Mouse (Mus musculus): Measurements from ENCODE around the gene Fam198a.

Gene Fam198a

GRCm38 (mm10) chr9:121925959-121926358 is 24.8 kb upstream of the Fam198a start:
- no peak for DNase-seq (ENCODE audit: extremely low spot score, low read depth, low spot score)

GRCm38 (mm10) chr9:121926634-121927405 is 24.0 kb upstream of the Fam198a start:
- DNase-seq (ENCODE audit: extremely low spot score, low read depth, low spot score): no peak

- no peak for DNase-seq (ENCODE audit: extremely low spot score, low read depth, low spot score)
Measured at GRCm38 (mm10) chr9:121927721-121928120, 23.1 kb upstream of the Fam198a start.

GRCm38 (mm10) chr9:121928498-121928897 is 22.3 kb upstream of the Fam198a start:
- no peak for DNase-seq (ENCODE audit: extremely low spot score, low read depth, low spot score)

- DNase-seq (ENCODE audit: extremely low spot score, low read depth, low spot score): no peak
Measured at GRCm38 (mm10) chr9:121934856-121935255, 15.9 kb upstream of the Fam198a start.

- no peak for DNase-seq (ENCODE audit: extremely low spot score, low read depth, low spot score)
Measured at GRCm38 (mm10) chr9:121936952-121937351, 13.8 kb upstream of the Fam198a start.

GRCm38 (mm10) chr9:121937451-121937864 is 13.3 kb upstream of the Fam198a start:
- no peak for DNase-seq (ENCODE audit: extremely low spot score, low read depth, low spot score)

GRCm38 (mm10) chr9:121937944-121938355 is 12.8 kb upstream of the Fam198a start:
- DNase-seq (ENCODE audit: extremely low spot score, low read depth, low spot score): no peak

- DNase-seq (ENCODE audit: extremely low spot score, low read depth, low spot score): no peak
Measured at GRCm38 (mm10) chr9:121943005-121943404, 7.8 kb upstream of the Fam198a start.

GRCm38 (mm10) chr9:121943628-121944027 is 7.2 kb upstream of the Fam198a start:
- DNase-seq (ENCODE audit: extremely low spot score, low read depth, low spot score): no peak

GRCm38 (mm10) chr9:121947784-121948183 is 3.0 kb upstream of the Fam198a start:
- DNase-seq (ENCODE audit: extremely low spot score, low read depth, low spot score): no peak

- DNase-seq (ENCODE audit: extremely low spot score, low read depth, low spot score): no peak
Measured at GRCm38 (mm10) chr9:121948431-121948830, 2.4 kb upstream of the Fam198a start.

- no peak for DNase-seq (ENCODE audit: extremely low spot score, low read depth, low spot score)
Measured at GRCm38 (mm10) chr9:121951114-121951423, 281 bp downstream of the Fam198a start.

GRCm38 (mm10) chr9:121952596-121952995 is 1.8 kb downstream of the Fam198a start:
- no peak for DNase-seq (ENCODE audit: extremely low spot score, low read depth, low spot score)

GRCm38 (mm10) chr9:121959966-121960635 is 9.3 kb downstream of the Fam198a start:
- DNase-seq (ENCODE audit: extremely low spot score, low read depth, low spot score): no peak

GRCm38 (mm10) chr9:121964941-121965340 is 14.2 kb downstream of the Fam198a start:
- DNase-seq (ENCODE audit: extremely low spot score, low read depth, low spot score): no peak

GRCm38 (mm10) chr9:121968258-121968657 is 17.5 kb downstream of the Fam198a start:
- no peak for DNase-seq (ENCODE audit: extremely low spot score, low read depth, low spot score)

GRCm38 (mm10) chr9:121969841-121970381 is 19.1 kb downstream of the Fam198a start:
- DNase-seq (ENCODE audit: extremely low spot score, low read depth, low spot score): no peak

GRCm38 (mm10) chr9:121973207-121973606 is 22.4 kb downstream of the Fam198a start:
- DNase-seq (ENCODE audit: extremely low spot score, low read depth, low spot score): no peak

GRCm38 (mm10) chr9:121974141-121974986 is 23.6 kb downstream of the Fam198a start:
- DNase-seq (ENCODE audit: extremely low spot score, low read depth, low spot score): no peak

GRCm38 (mm10) chr9:121975321-121975720 is 24.5 kb downstream of the Fam198a start:
- DNase-seq (ENCODE audit: extremely low spot score, low read depth, low spot score): no peak
